Mouse (Mus musculus): ENCODE results near the gene Slco3a1. TPM values are rescaled to one million over a fixed set of nuclear protein-coding genes. Genes with fewer than 3 reads are reported as not detected.

Slco3a1 gene
- total RNA-seq, 2 experiments from 2014 or later = 54.7 to 62.0 TPM

DNA sequence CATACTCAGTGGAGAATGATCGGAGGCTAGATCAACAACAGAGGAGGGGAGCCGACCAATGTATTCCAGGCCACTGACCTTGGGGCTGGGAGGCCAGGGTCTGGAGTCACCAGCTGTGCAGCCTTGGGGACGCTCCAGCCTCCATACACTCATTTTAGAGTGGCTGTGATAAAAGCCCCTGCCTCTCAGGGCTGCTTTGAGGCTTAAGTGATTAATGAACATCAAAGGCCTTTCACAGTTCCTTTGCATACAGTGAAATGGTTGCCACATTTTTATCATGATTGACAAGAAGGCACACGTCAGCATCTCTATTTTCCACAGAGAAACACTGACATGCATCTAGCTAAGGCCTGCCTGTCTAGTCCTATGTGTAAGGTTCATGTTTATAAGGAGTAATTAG, 189.0 kb downstream of the Slco3a1 start:
- intact Hi-C loops (cut with DNase I) = loop anchor here (2.0 kb wide), 1 partner anchor 745 kb away; no protein-coding TSS in a partner anchor
- no peak for DNase-seq

DNA sequence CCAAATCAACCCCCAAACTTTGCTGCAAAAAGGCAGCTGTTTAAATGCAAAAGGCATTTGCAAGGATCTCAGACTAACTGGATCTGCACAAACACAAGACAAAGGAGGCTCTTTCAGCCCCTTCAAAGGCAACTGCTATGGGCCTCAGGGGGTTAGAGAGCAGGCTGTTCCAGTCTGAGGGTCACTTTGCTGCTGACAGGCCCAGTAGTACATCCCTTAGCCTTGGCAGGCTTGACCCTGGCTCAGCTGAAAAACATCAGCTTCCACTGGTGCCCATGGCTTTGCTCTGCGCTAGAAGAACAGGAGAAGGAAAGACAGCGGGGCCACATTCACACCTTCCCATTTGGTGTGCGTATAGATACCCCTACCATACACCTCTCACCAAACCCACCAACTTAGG, 189.6 kb downstream of the Slco3a1 start:
- no peak for DNase-seq
- intact Hi-C loops (cut with DNase I) = no loop called here

DNA sequence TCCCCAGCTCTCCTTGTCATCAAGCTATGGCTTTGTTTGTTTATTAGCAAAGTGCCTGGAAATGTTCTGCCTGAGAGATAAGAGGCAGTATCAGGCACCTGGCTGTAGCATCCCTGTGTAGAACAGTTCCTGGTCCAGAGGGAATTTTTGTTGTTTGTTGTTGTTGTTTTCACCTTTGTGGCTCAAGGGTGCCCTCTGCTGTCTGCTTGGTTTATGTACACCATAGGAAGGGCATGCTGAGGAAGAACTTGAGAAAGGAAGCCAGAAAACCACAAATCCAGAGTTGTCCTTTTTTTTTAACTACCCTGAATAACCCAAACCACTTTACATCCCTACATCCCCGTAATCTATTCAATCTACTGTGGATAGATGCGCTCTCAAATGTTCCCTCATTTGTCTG, 191.1 kb downstream of the Slco3a1 start:
- DNase-seq = no peak
- intact Hi-C loops (cut with DNase I) = no loop called here

DNA sequence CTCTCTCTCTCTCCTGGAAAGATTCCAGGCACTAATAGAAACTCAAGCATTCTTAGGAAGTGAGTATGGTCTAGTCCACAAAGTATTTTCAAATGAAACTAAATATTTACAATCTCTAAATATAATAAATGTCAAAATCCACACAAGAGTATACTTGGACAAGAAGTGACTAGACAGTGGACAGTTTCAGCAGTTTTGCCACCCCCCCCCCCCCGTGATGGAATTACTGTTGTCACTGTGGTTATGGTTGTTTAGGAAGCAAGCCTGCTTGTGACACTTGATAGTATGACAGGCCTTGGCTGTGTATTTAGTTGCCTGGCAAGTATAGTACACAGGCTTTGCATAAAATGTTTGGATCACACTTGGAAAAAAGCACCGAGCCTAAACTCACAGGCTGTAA, 192.9 kb downstream of the Slco3a1 start:
- no peak for DNase-seq
- intact Hi-C loops (cut with DNase I) = no loop called here

DNA sequence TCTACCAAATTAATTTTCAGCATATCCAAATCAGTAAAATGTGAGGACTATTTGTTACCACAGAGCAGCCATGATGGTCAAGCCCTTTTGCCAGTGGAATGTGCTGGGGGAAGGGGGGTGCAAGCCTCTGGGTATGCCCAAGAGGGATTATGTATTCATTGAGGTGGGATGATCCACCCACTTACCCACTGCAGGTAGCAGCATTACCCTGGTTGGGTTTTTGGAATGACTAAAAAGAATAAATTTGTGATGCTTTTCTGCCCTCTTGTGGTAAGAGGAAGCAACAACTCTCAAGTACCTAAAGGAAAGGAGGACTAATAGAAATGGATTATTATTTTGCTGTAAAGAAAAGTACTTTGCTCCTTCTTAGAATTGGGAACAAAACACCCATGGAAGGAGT, 197.6 kb downstream of the Slco3a1 start:
- no peak for DNase-seq
- intact Hi-C loops (cut with DNase I) = loop anchor here (10.0 kb wide), 1 partner anchor 602 kb away; no protein-coding TSS in a partner anchor

DNA sequence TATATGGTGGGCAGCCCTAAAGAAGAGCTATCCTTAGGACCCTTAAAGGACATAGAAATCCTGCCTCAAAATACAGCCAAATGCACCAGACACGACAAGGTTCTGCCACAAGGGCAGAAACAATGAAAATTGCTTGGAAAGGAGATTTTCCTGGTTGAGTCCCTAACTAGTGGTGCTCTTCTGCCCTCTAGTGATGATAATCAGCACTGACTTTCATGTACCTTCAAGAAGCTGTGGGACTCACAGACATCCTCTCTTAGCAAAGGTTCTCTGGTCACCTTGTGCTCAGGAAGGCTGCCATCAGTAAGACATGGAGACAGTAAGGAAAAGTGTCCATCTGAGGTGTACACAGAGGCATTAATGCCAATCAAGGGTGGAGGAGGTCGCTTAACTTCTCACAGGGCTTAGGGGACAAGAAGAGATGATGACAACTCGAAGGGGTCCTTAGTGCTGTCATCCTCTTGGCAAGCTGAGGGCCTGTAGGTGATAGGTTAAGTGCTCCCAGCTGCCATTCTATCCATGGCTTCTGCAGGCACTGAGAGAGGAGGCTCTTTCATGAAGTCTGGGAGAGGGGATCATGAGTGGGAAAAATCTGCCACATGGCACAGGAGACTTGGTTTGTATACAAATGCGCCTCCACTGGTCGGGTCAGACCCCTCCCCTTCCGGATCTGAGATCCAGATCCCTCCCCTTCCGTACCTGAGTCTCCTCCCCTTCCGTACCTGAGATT, 199.9 kb downstream of the Slco3a1 start:
- DNase-seq = peak in 1 of 2 experiments; percentile 51
- intact Hi-C loops (cut with DNase I) = loop anchor here (1.0 to 10.0 kb wide), 4 partner anchors 329 to 700 kb away; no protein-coding TSS in a partner anchor

DNA sequence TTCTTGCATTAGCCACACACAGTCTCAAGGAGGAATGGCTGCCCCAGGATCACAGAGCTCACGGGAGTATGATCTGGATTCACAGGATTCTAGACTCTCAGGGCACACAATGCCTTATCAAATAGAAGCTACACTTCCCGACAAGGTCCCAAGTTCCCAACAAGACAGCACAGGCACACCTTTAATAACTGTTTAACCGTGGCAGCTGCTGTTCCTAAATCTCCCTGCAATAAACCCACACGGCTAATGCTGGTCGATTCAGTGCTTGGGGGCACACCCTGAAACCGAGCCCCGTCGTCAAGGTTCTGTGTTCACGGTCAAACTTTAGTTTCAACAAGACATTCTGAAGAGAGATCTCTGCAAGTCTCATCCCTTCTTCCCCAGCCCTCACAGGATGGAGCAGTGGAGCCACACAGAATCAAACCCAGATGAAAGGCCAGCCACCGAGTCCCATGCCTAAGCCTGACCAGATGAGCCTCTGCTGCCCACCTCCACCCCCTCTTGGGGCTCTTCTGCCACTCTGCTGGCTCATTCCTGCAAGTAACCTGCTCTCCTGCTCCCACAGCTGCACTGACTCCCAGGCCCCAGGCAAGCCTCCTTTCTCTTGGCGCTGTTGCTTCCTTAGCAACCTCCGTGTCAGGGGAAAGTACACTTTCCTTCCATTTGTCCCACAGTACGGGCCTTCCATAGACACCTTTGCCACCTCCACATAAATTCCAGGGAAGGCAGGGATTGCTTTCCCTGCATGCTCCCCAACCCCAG, 200.7 kb downstream of the Slco3a1 start:
- DNase-seq = no peak
- intact Hi-C loops (cut with DNase I) = loop anchor here (1.0 to 10.0 kb wide), 4 partner anchors 329 to 699 kb away; no protein-coding TSS in a partner anchor

DNA sequence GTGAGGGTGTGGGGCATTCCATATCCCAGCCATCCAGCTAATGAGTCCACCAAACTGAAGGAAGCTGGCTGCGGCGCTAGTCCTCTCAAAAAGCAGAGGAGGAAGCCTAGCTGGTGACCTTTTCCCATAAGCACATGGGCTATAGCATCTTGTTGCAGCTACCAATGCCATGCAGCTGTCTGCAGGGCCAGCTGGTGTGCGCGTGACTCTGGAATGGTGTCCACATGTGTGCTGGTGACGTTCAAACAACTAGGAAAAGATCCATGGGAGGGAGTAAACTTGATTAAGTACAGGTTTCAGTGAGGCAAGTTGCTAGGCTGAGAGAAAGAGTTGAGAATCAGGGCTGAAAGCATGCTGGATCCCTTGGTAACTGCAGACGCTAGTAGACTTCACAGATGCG, 201.3 kb downstream of the Slco3a1 start:
- no peak for DNase-seq
- intact Hi-C loops (cut with DNase I) = loop anchor here (5.0 to 10.0 kb wide), 2 partner anchors 496 to 598 kb away; no protein-coding TSS in a partner anchor

DNA sequence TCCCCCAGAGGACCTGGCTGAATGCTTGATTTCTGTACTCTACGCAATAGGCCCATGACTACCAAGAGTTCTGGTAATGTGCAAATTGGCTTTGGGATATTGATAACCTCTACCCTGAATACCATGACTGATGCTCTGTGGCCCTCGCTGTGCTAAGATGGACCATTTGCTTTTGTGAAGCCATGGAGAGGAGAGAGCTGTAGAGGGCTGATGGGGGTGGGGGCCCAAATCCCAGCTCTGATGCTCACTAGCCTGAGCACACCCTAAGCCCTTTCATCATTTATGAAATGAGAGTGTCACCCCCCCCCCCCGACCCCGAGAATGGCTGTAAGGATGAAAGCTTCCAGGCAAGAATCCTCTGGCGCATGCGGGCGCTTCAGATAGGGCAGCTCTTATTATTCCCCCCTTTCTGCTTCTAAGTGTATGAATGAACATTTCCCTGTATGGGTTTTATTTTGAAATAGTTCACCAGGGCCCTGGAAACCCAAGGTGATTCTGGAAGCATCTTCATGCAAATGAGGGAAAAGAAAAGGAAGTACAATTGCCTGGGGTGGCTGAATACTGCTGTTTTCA, 206.2 kb downstream of the Slco3a1 start:
- no peak for DNase-seq
- intact Hi-C loops (cut with DNase I) = no loop called here

DNA sequence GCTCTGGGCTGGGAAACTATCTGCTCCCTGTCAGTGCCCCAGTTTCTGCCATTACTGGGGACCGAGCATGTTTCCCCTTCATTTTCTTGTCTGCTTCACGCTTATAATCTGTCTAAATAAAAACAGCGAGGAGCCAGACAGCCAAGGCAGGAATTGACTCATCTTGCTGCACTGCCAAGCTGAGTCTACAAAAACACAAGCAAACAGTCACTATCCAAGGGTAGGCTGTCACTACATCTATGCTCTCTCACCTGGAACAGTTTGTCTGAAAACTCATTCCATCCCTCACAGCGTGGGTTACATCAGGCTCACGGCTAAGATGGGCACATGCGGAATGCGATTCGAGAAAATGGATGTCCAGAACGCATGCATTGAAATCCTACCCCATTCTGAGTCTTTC, 207.6 kb downstream of the Slco3a1 start:
- no peak for DNase-seq
- intact Hi-C loops (cut with DNase I) = no loop called here

DNA sequence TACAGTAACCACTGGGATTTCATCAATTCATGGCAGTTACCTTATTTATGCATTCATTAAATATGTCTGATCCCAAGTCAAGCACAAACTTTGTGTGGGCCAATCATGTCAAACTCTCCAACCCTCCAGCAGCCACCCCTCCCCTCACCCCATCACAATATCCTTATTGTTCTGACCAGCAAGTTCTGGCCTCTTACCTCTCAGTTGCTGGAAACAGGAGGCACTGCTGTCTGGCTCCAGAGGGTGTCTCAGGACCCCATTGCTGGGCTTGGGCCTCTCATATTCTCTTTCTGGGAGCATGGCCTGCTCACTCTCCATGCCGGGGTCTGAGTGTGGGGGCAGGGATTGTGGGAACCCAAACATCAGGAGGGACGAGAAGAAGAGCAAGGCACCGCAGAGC, 208.1 kb downstream of the Slco3a1 start:
- intact Hi-C loops (cut with DNase I) = no loop called here
- no peak for DNase-seq

DNA sequence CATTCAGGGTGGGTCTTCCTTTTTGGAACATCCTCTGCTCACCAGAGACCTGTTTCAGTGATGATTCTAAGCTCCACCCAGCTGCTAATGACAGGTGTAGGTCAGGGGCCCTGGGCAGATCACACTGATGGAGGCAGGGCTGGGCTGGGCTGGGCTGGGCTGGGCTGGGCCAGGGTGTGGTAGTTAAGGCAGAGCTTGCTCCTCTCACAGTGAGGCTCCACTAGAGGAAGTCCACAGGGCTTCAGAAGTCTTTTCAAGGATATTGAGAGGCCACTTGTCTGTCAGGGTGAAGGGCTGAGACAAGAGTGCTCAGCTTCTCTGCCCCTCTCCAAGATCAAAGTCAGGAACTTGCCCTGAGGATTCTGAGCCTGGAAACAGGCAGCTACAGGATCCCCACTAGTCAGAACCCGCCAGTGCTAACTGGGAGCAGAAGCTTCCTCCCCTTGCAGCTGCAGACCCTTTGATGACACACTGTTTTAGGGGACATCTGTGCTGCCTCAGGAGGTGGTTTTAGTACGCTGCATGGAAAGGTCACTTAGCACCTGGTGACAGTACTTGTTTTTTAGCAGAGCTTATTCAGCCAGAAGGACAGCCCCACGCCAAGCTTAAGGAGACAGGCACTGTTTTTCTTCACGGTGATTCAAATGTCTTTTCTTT, 213.3 kb downstream of the Slco3a1 start:
- intact Hi-C loops (cut with DNase I) = no loop called here

DNA sequence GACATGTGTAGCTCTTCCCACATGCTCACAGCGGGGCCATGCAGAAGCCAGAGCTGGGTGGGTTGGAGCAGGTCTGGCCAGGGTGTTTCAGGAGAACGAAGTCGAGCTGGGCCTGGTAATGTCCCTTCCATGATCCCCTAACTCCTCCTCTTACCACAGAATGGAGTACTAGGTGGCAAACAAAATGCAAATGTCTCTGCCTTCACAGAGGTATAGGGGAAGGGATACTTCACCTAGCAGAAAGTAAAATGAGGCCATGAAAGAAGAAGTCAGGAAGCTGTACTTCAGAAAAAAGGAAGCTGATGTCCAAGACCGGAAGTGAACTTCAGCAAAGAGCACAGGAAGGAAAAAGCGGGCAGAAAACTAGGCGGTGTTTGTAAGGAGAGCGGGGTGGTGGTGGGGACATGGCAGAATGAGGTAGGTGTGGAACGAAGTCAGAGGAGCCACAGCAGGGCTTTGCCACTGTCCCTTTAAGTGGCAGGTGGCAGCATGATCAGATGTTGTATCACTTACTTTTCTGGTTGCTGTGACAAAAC, 214.1 kb downstream of the Slco3a1 start:
- intact Hi-C loops (cut with DNase I) = no loop called here
- DNase-seq = no peak

More for the DNA sequence above, 213.3 kb downstream of the Slco3a1 start:
- no peak for DNase-seq

DNA sequence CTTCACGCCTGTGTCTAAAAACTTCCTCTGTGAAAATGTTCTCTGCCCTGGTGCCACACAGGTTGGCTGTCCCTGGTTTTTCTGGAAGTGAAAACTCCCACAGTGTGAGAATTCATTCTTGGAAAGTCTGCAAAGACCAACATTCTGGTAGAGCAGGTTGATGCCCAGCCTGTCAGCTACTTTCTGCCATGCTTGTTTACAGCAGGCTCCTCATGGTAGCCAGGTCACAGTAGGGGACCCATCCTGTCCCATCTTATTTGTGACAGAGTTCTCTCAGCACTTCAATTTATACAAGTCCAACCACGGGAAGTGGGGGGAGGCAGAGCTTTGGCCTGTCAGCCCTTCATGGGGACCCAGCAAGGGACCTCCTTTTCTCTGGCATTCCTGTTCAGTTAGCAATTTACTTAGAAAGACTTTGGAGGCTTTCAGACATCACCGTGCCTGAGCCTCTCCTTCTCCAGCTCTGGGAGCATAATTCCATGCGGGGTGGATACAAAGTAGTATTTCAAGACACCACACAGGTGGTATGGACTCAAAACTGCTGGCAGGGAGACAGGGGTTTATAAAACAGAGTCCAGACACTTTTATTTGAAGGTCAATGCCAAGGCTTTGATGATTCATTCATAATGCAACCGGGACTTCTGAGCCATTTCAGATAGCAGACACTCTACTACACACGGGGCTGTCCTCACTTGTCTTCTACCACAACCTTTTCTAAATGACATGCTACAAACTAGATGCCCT, 216.7 kb downstream of the Slco3a1 start:
- no peak for DNase-seq
- intact Hi-C loops (cut with DNase I) = no loop called here

DNA sequence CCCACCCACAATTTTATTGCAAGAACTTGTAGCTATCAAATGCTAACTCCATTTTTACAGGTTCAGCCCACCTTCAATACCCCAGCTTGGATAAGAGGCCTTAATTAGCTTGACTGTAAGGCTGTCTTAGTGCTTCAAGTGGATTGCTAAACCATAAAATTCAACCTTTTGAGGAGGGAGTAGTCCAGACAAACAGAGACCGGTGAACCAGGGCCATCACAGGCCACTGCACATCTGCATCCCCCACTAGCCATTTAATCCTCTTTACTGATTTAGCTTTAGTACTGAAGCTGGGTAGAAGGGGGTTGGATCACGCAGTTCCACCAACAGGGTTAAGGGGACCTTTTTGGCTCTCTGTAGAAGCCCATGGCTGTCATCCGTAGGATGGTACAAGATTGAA, 222.3 kb downstream of the Slco3a1 start:
- intact Hi-C loops (cut with DNase I) = no loop called here
- no peak for DNase-seq

DNA sequence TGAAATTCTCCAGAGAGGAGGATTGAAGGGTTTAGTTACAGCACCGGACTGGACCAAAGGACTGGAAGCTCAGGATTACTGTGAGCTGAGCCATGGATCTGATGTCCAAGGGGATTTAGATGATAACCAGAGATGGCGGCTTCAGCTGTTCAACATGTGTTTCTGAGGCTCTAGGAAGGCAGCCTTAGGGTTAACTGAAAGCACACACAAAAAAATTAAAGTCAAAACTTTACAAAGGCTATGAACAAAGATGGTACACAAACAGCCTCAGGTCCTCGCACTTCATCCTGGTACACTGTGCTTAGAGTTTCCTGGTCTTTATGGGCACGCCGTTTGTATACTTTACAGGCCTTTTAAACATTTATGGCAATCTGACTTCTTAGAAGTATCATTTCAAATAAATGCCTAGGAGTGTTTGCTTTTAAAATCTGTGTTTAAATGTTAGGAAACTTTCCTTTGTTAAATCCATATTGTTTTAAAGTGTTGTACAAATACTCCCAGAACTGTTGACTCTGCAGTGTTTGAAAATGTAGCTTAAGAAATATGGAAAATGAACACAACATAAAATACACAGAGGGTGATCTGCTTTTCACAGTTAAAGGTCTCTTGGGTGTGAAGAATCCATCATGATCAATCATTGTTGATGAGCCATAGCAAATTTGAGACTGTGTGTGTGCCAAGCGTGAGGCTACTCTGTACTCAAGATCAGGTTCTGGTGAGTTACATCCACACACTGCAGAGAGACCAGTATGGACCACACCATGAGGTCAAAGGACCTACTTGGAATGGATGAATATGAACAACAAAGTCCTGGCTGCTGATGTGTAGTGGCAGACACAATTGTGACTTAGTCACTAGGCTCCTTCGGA, 223.5 kb downstream of the Slco3a1 start:
- no peak for DNase-seq
- intact Hi-C loops (cut with DNase I) = no loop called here

DNA sequence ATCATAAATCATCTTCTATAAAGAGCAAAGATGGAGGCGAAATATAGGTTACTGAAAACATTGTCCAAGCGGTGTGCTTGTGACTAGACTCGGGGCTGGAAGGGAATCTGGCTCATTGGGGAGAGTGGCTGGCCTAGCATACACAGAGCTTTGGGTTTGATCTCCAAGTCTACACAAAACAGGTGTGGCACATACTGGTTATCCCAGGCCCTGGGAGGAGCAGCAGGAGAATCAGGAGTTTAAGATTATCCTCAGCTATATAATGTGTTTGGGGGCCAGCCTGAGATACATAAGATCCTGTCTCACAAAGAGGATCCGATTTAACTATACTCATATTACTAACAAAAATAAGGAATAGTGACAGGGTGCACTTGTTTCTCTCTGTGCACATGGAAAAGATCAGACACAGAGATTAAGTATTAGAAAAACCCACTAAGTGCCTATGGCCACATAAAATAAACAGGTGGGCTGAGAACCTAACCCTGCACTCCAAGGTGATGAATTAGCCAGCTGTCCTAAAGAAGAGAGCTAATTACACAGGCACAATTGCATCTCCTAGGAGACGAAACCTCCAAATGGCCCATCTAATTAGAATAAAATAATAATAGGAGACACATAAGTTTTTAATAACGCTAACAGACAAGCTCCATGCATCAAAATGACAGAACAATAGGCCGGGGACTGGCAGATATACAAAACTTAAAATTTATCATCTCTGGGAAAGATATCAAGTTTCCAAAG, 224.3 kb downstream of the Slco3a1 start:
- DNase-seq = no peak
- intact Hi-C loops (cut with DNase I) = no loop called here

DNA sequence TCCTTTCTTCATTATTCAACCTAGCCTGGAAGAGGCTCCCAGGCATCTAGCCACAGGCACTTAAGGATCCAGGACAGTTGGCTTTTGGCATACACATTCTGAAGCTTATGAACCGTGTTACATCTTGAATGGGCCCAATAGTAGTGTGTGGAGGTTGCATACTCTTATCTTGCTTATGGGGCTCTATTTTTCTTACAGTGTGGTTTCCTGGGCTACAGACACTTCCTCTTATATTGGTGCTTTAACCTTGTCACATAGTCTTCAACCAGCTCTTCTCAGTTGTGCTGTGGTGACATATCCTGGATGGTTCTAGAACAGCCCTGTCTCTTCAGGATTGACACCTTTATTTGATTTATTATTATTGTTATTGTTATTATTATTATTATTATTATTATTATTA, 225.6 kb downstream of the Slco3a1 start:
- DNase-seq = no peak
- intact Hi-C loops (cut with DNase I) = no loop called here

Measured in heart, postnatal 14 days (tissue).